Mouse (Mus musculus) testis, postnatal 10 days (tissue): ENCODE results near the gene Plekhj1.
"Not testable (repeated sequence)": the region's sequence is repeated elsewhere in the genome, so short reads cannot be mapped to it uniquely, and the experiment has no call there.

Experiments
- DNase-seq: peaks from one replicate; pipeline ENCODE4 v3.0.0; 2021; ENCODE audit warnings: low spot score

The Plekhj1 gene

DNA sequence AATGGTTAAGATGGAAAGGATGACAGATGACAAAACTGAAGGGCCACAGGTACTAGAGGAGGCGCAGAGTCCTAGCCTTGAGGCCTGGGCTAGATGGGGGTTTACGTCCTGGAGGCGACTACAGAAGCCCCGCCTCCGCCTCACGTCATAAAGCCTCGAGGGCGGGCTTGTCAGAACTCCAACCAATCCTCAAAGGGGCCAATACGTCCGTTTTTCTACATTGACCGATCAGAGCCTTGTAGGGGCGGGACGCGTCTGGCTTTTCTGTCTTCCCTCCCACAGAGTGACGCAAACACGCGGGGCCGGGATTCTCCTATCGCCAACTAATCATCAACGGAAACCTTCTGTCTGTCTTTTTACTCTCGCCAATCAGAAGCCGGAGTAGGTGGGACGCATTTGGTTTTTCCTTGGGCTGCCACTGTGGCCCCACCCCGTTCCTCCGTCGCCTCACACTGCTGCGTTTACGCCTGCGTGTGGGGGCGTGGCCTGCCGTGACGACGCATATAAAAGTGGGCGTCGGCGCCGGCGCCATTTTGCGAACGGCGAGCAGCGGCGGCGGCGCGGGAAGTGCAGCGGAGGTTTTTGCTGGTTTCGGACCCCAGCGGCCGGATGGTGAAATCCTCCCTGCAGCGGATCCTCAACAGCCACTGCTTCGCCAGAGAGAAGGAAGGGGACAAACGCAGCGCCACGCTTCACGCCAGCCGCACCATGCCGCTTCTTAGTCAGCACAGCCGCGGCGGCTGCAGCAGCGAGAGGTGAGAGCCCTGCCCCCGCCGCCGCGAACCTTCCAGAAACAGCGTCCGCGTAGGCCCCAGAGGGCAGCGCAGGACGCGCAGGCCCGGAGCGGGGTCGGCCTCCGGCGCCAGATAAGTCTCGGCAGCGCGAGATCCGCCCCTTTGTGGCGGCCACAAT is 28.0 kb upstream of the Plekhj1 start, which contains the start of gene Oaz1:
TSS of gene Oaz1 (plus strand) at position 506 of the 912 bp plus-strand sequence.
- DNase-seq: peak; percentile 99

DNA sequence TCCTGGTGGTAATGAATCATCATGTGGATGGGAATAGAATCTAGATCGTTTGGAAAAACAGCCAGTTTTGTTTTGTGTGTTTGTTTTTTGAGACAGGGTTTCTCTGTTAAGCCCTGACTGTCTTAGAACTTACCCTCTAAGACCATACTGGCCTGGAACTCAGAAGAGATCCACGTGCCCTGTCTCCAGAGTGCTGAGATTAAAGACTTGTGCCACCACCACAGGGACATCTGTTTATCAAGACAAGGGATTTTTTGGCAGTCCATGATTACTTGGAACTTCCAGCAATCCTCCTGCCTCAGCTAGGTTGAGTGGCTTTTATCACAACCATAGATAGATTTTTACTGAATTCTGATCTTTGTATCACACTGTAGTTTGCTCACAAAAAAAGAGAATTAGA is 26.4 kb upstream of the Plekhj1 start:
- no peak for DNase-seq

GRCm38 (mm10) chr10:80823847-80824643 is 25.6 kb upstream of the Plekhj1 start:
- no peak for DNase-seq

DNA sequence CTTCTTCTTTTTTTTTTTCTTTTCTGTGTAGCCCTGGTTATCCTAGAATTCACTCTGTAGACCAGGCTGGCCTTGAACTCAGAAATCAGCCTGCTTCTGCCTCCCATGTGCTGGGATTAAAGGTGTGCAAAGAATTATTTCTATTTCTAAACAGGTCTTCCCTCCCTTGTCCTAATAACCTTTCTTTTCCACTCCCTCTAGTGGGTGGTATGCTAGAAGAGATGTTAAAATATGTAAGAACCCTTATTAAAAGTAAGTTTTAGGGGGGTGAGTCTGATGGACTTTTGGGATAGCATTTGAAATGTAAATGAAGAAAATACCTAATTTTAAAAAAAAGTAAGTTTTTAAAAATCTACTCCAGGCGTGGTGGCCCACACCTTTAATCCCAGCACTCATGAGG is 24.9 kb upstream of the Plekhj1 start:
- no peak for DNase-seq

DNA sequence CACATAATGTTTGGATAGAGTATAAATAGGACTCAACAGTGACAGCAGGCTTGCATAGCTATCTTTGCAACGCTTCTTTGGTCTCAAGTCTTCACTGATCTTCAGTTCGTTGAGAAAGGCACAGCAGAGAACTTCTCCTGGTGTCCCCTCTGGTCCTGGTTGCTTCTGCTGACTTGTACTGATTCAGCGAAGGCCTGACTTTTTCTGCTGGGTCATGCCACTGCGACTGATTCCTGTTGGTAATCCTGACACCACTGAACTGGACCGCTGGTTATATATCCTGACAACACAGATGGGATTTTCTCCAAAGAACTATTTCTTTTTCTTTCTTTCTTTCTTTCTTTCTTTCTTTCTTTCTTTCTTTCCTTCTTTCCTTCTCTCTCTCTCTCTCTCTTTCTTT is 24.1 kb upstream of the Plekhj1 start:
- no peak for DNase-seq

GRCm38 (mm10) chr10:80821991-80822390 is 23.6 kb upstream of the Plekhj1 start:
- no peak for DNase-seq

GRCm38 (mm10) chr10:80819406-80819805 is 21.0 kb upstream of the Plekhj1 start:
- DNase-seq: no peak

DNA sequence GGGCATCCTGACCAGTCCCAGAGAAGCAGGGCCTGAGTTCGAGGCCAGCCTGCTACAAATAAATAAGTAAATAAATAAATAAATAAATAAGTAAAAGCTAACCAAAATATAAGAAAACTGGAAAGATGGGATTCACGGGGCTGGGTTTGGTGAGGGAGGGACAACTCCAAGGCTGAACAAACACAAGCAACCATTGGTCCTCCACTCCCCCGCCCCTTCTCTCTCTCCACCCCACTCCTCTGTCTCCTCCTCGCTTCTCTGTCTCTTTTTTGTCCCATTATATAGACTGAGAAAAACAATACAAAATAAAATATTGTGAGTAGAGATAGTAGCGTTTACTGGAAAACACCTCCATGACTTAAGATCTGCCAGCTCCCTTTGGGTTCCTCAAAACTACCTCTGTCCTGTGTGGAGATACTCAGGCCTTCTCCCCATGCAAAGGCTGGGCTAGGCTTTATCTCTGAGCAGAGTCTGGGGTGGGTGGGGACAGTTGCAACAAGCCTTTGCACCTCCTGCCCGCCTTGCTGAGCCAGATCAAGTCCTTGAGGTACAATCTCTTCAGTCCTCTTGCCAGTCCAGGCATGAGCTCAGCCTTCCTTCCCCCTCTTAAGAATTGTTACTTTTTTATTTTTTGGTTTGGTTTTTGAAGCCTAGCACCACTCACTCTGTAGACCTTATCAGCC is 20.3 kb upstream of the Plekhj1 start:
- DNase-seq: no peak

GRCm38 (mm10) chr10:80817955-80818354 is 19.5 kb upstream of the Plekhj1 start:
- not testable (repeated sequence) for DNase-seq

- DNase-seq: no peak
These were observed 18.7 kb upstream of the Plekhj1 start for GRCm38 (mm10) chr10:80817164-80817563.

DNA sequence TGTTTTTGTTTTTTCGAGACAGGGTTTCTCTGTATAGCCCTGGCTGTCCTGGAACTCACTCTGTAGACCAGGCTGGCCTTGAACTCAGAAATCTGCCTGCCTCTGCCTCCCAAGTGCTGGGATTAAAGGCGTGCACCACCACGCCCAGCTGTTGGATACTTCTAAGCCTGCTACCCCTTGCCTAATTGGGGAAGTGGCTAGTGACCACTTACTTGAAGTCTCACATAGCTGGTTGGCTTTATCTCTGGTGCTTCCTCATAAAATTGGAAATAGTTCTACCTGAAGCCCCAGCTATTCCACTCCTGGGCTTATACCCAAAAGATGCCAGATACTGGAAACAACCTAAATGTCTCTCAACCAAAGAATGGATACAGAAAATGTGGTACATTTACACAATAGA is 17.9 kb upstream of the Plekhj1 start:
- not testable (repeated sequence) for DNase-seq

- no peak for DNase-seq
These were observed 16.4 kb upstream of the Plekhj1 start for GRCm38 (mm10) chr10:80814800-80815199.

DNA sequence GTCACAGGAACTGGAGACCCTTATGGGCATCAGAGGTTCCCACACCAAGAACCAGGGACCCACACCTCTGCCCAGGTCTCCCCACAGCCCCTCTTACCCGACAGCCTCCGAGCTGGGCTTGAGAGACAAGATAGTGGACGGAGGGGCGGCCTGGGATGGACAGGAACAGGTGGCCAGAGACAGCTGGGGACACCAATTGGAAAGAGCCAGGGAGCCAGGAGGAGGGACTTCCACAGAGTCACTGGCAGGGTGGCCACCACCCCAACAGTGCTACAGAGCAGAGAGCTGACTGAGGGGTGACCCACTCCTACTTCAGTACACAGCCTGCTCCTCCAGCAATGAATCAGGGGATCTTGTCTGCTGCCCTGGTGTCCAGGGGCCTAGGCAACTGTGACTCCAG is 14.9 kb upstream of the Plekhj1 start, which contains the start of gene Jsrp1:
TSS of gene Jsrp1 (minus strand) at position 133 of the 400 bp plus-strand sequence.
- DNase-seq: no peak

GRCm38 (mm10) chr10:80812391-80813041 is 14.1 kb upstream of the Plekhj1 start:
- no peak for DNase-seq

GRCm38 (mm10) chr10:80810084-80810483 is 11.7 kb upstream of the Plekhj1 start:
- DNase-seq: peak; percentile 78

- DNase-seq: no peak
These were observed 10.7 kb upstream of the Plekhj1 start for GRCm38 (mm10) chr10:80808985-80809632.

- DNase-seq: no peak
These were observed 9.9 kb upstream of the Plekhj1 start for GRCm38 (mm10) chr10:80808099-80808984.

GRCm38 (mm10) chr10:80807057-80807627 is 8.7 kb upstream of the Plekhj1 start:
- peak; percentile 78 for DNase-seq

DNA sequence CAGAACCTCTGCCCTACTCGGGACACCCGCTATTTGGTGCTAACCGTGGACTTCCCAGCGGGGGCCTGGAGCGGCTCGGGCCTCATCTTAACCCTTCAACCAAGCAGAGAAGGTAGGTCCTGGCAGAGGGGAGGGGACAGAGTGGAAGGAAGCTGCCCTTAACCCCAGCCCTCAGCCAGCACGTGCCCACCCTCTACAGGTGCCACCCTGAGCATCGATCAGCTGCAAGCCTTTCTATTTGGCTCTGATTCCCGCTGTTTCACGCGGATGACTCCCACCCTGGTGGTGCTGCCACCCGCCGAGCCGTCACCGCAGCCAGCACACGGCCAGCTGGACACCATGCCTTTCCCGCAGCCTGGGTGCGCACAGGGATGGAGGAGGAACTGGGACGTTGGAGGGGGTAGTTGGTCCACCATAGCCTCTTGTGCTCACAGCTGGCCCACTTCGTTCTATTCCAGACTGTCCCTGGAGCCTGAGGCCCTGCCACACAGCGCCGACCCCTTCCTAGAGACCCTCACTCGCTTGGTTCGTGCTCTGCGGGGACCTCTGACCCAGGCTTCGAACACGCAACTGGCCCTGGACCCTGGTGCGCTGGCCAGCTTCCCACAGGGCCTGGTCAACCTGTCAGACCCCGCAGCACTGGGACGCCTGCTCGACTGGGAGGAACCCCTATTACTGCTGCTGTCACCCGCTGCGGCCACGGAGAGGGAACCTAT is 8.1 kb upstream of the Plekhj1 start:
- DNase-seq: no peak
